Mouse (Mus musculus) hindbrain, embryonic 16.5 days (tissue): ENCODE results near the gene Ppp1r14d. TPM values are rescaled to one million over a fixed set of nuclear protein-coding genes. Genes with fewer than 3 reads are reported as not detected.

Source experiments
- ATAC-seq: fragments of 200-750 bp; cut with Nextera tagmentation; 2 replicates; pipeline ENCODE4 v1.8.0; 2017; ENCODE audit warnings: moderate TSS enrichment, moderate library complexity
- H3K27ac ChIP-seq: fragments of 300-500 bp; sonication (generic); 2 replicates; pipeline ENCODE4 v1.5.1; 2014; ENCODE audit warnings: low read depth, mild to moderate bottlenecking, control low read depth, low read length, moderate library complexity
- H3K27me3 ChIP-seq: fragments of 300-500 bp; sonication (generic); replicated peaks from 2 replicates; pipeline ENCODE4 v1.6.1; 2014; ENCODE audit warnings: low read length; ENCODE audit not compliant: control insufficient read depth, insufficient read depth
- H3K36me3 ChIP-seq: fragments of 300-500 bp; sonication (generic); 2 replicates; pipeline ENCODE4 v1.6.1; 2014; ENCODE audit warnings: mild to moderate bottlenecking, low read length, moderate library complexity, mixed read lengths; ENCODE audit not compliant: control insufficient read depth, insufficient read depth
- H3K4me1 ChIP-seq: fragments of 300-500 bp; sonication (generic); 2 replicates; pipeline ENCODE4 v1.6.1; 2014; ENCODE audit warnings: low read depth, low read length; ENCODE audit not compliant: control insufficient read depth, insufficient read depth
- H3K4me2 ChIP-seq: fragments of 300-500 bp; sonication (generic); 2 replicates; pipeline ENCODE4 v1.6.1; 2014; ENCODE audit warnings: mild to moderate bottlenecking, low read length, control low read depth, moderate library complexity
- H3K4me3 ChIP-seq: fragments of 300-500 bp; sonication (generic); 2 replicates; pipeline ENCODE4 v1.5.1; 2014; ENCODE audit warnings: mild to moderate bottlenecking, low read length, control low read depth, moderate library complexity
- H3K9ac ChIP-seq: fragments of 300-500 bp; sonication (generic); 2 replicates; pipeline ENCODE4 v1.6.1; 2014; ENCODE audit warnings: low read depth, mild to moderate bottlenecking, control low read depth, low read length, moderate library complexity
- H3K9me3 ChIP-seq: fragments of 300-500 bp; sonication (generic); 2 replicates; pipeline ENCODE4 v1.6.1; 2014; ENCODE audit warnings: mild to moderate bottlenecking, low read length, moderate library complexity; ENCODE audit not compliant: control insufficient read depth
- whole genome bisulfite sequencing: fragments of 180-500 bp; shearing (Covaris S2); extraction: QIAGEN DNeasy Blood & Tissue Kit; methylation state at CpG from one replicate; pipeline ENCODE4 v1.1.7; 2014; 5-methylcytosine and 5-hydroxymethylcytosine counted together
- polyA plus RNA-seq: library from polyadenylated mRNA; unstranded; fragments of >200 nt; fragmentation: Nextera tagmentation; extraction: Ambion mirVana; gene quantifications from 2 replicates; pipeline ENCODE4 v1.2.1, GENCODE M21; 2015

Ppp1r14d gene
- polyA plus RNA-seq, 1 experiment from 2014 or later, result not detected

GRCm38 (mm10) chr2:119170282-119170681 lies 59.4 kb downstream of the Ppp1r14d start:
- Histone ChIP-seq H3K4me2 (no peak overlapping the region), H3K9ac (no peak overlapping the region), H3K27me3 (no peaks in the 10 kb centered on the region; the same call in none of the 2 replicates), H3K4me3 (no peak overlapping the region), H3K4me1 (peaks cover 27% of the 10 kb centered on the region), H3K9me3 (no peaks in the 10 kb centered on the region), H3K27ac (no peak overlapping the region), H3K36me3 (no peaks in the 10 kb centered on the region)
- no peak for ATAC-seq
- 84% methylated on average over 2 of the region's 2 CpGs for WGBS

Other genes with a start within 250 kb of the Ppp1r14d start
- 41.7 and 44.1 TPM in 2 replicates for gene Ccdc32, start 200.5 kb downstream of the Ppp1r14d start, polyA plus RNA-seq
- 3.7 and 4.1 TPM in 2 replicates for gene Rpusd2, start 195.1 kb downstream of the Ppp1r14d start, polyA plus RNA-seq
- gene Knl1, start 182.8 kb downstream of the Ppp1r14d start, polyA plus RNA-seq, result 8.3 and 9.7 TPM in 2 replicates
- 10.6 and 12.7 TPM in 2 replicates for gene Rad51, start 117.1 kb downstream of the Ppp1r14d start, polyA plus RNA-seq
- 49.3 and 50.1 TPM in 2 replicates for gene Rmdn3, start 72.9 kb downstream of the Ppp1r14d start, polyA plus RNA-seq
- gene Gchfr, start 62.1 kb downstream of the Ppp1r14d start, polyA plus RNA-seq, result 10.9 and 16.2 TPM in 2 replicates
- 0.86 TPM in 2 replicates for gene Gm14137, start 55.4 kb downstream of the Ppp1r14d start, polyA plus RNA-seq
- gene Zfyve19, start 21.3 kb downstream of the Ppp1r14d start, polyA plus RNA-seq, result 70.4 and 75.7 TPM in 2 replicates
- gene Dnajc17, start 21.1 kb downstream of the Ppp1r14d start, polyA plus RNA-seq, result 23.3 and 23.6 TPM in 2 replicates
- 0.71 and 0.79 TPM in 2 replicates for gene Spint1, start 7.5 kb upstream of the Ppp1r14d start, polyA plus RNA-seq
- gene Rhov, start 41.4 kb upstream of the Ppp1r14d start, polyA plus RNA-seq, result 48.2 and 56.9 TPM in 2 replicates
- gene Vps18, start 58.8 kb upstream of the Ppp1r14d start, polyA plus RNA-seq, result 28.2 and 30.4 TPM in 2 replicates
- 5.3 and 6.0 TPM in 2 replicates for gene Dll4, start 95.9 kb upstream of the Ppp1r14d start, polyA plus RNA-seq
- 12.3 and 14.9 TPM in 2 replicates for gene Chac1, start 121.3 kb upstream of the Ppp1r14d start, polyA plus RNA-seq
- gene Ino80, start 247.8 kb upstream of the Ppp1r14d start, polyA plus RNA-seq, result 2.8 and 3.4 TPM in 2 replicates